Mouse (Mus musculus) olfactory bulb, adult 2 months (tissue): ENCODE data around the gene Cldn34b2. TPM values are rescaled to one million over a fixed set of nuclear protein-coding genes. Genes with fewer than 3 reads are reported as not detected.
"Not testable (repeated sequence)": the region's sequence is repeated elsewhere in the genome, so short reads cannot be mapped to it uniquely, and the experiment has no call there.

Experiments
- H3K27ac ChIP-seq: fragments of 200-500 bp; 2 replicates; pipeline ENCODE4 v1.5.1; 2012; ENCODE audit warnings: low read depth, low read length; ENCODE audit not compliant: insufficient read depth
- H3K4me1 ChIP-seq: fragments of 200-500 bp; 2 replicates; pipeline ENCODE4 v1.6.1; 2012; ENCODE audit warnings: low read length; ENCODE audit not compliant: control insufficient read depth, insufficient read depth
- H3K4me3 ChIP-seq: fragments of 200-500 bp; 2 replicates; pipeline ENCODE4 v1.5.1; 2012; ENCODE audit warnings: mild to moderate bottlenecking, low read depth, low read length, moderate library complexity; ENCODE audit not compliant: insufficient read depth
- CTCF ChIP-seq: fragments of 200-500 bp; IDR thresholded peaks from 2 replicates; pipeline ENCODE4 v1.5.1; 2012; ENCODE audit warnings: low read depth, mild to moderate bottlenecking, low read length, moderate library complexity; ENCODE audit not compliant: insufficient read depth
- POLR2A ChIP-seq: fragments of 200-500 bp; IDR thresholded peaks from 2 replicates; pipeline ENCODE4 v1.6.1; 2012; ENCODE audit warnings: mild to moderate bottlenecking, low read depth, low read length, moderate library complexity; ENCODE audit not compliant: insufficient read depth
- WGBS: fragments of 180-500 bp; shearing (Covaris S2); methylation state at CpG from one replicate; pipeline ENCODE4 v1.1.7; 2018; 5-methylcytosine and 5-hydroxymethylcytosine counted together
- polyA plus RNA-seq: library from polyadenylated mRNA; stranded (reverse); fragments of >200 nt; gene quantifications from 2 replicates; pipeline ENCODE4 v1.2.4, GENCODE M21; 2012; ENCODE audit warnings: low replicate concordance; ENCODE audit not compliant: missing spikeins, insufficient read depth, insufficient read length

Gene Cldn34b2
- polyA plus RNA-seq, result not detected in 2 replicates

- H3K4me1 ChIP-seq, H3K27ac ChIP-seq, H3K4me3 ChIP-seq: not testable (repeated sequence)
- WGBS, result 84% methylated on average over 3 of the region's 3 CpGs
Measured at GRCm38 (mm10) chrX:155128312-155128711, at the start of gene Cldn34b2. Gene Cldn34b2, minus strand, starts transcription at chrX:155128412.

GRCm38 (mm10) chrX:155177640-155178039 is 49.4 kb upstream of the Cldn34b2 start:
- H3K27ac ChIP-seq, result no peak overlapping the region
- H3K4me1 ChIP-seq, result no peaks in the 10 kb centered on the region
- H3K4me3 ChIP-seq, result no peak overlapping the region
- WGBS, result 71% methylated on average over 2 of the region's 2 CpGs
- TF ChIP-seq POLR2A, result no peak
- no peak for TF ChIP-seq CTCF

- no peak for TF ChIP-seq CTCF
- TF ChIP-seq POLR2A, result no peak
- no peaks in the 10 kb centered on the region for H3K4me1 ChIP-seq
- 84% methylated on average over 2 of the region's 2 CpGs for WGBS
- H3K4me3 ChIP-seq, result no peak overlapping the region
- H3K27ac ChIP-seq, result no peak overlapping the region
Measured at GRCm38 (mm10) chrX:155177230-155177629, 49.0 kb upstream of the Cldn34b2 start.

GRCm38 (mm10) chrX:155175568-155175967 is 47.4 kb upstream of the Cldn34b2 start:
- TF ChIP-seq CTCF (no peak), POLR2A (no peak)
- WGBS, result 96% methylated on average over 4 of the region's 4 CpGs
- Histone ChIP-seq H3K4me3 (no peak overlapping the region), H3K27ac (no peak overlapping the region), H3K4me1 (no peaks in the 10 kb centered on the region)

- no peak overlapping the region for H3K27ac ChIP-seq
- TF ChIP-seq POLR2A, result no peak
- H3K4me3 ChIP-seq, result no peak overlapping the region
- no peaks in the 10 kb centered on the region for H3K4me1 ChIP-seq
Measured at GRCm38 (mm10) chrX:155172310-155172709, 44.1 kb upstream of the Cldn34b2 start.

GRCm38 (mm10) chrX:155171754-155172153 is 43.5 kb upstream of the Cldn34b2 start:
- WGBS, result 62% methylated on average over 1 of the region's 1 CpGs
- H3K4me3 ChIP-seq, result no peak overlapping the region
- no peaks in the 10 kb centered on the region for H3K4me1 ChIP-seq
- no peak overlapping the region for H3K27ac ChIP-seq
- TF ChIP-seq CTCF, result no peak

GRCm38 (mm10) chrX:155169886-155170285 is 41.7 kb upstream of the Cldn34b2 start:
- Histone ChIP-seq H3K4me3 (no peak overlapping the region), H3K27ac (no peak overlapping the region), H3K4me1 (no peaks in the 10 kb centered on the region)
- 92% methylated on average over 8 of the region's 8 CpGs for WGBS
- TF ChIP-seq CTCF (no peak), POLR2A (no peak)

GRCm38 (mm10) chrX:155167667-155168066 is 39.5 kb upstream of the Cldn34b2 start:
- no peak for TF ChIP-seq POLR2A
- TF ChIP-seq CTCF, result no peak
- 93% methylated on average over 3 of the region's 3 CpGs for WGBS
- Histone ChIP-seq H3K27ac (no peak overlapping the region), H3K4me1 (no peaks in the 10 kb centered on the region), H3K4me3 (no peak overlapping the region)

- WGBS, result 83% methylated on average over 2 of the region's 2 CpGs
- TF ChIP-seq CTCF, result no peak
- no peak for TF ChIP-seq POLR2A
- Histone ChIP-seq H3K4me1 (no peaks in the 10 kb centered on the region), H3K27ac (no peak overlapping the region), H3K4me3 (no peak overlapping the region)
Measured at GRCm38 (mm10) chrX:155166313-155166712, 38.1 kb upstream of the Cldn34b2 start.

- Histone ChIP-seq H3K4me3 (no peak overlapping the region), H3K27ac (no peak overlapping the region), H3K4me1 (no peaks in the 10 kb centered on the region)
- TF ChIP-seq CTCF (no peak), POLR2A (no peak)
- 82% methylated on average over 1 of the region's 1 CpGs for WGBS
Measured at GRCm38 (mm10) chrX:155163553-155163952, 35.3 kb upstream of the Cldn34b2 start.
